Mouse (Mus musculus) embryonic fibroblast, embryonic 13.5 days (primary cell): ENCODE data around the gene Rpa2. TPM values are rescaled to one million over a fixed set of nuclear protein-coding genes. Genes with fewer than 3 reads are reported as not detected.
"Not testable (repeated sequence)": the region's sequence is repeated elsewhere in the genome, so short reads cannot be mapped to it uniquely, and the experiment has no call there.

Experiments
- H3K27ac ChIP-seq: 2 replicates; pipeline ENCODE4 v1.5.1; 2012; ENCODE audit warnings: low read length, control low read depth, inconsistent platforms; ENCODE audit not compliant: insufficient read depth
- H3K4me1 ChIP-seq: 2 replicates; pipeline ENCODE4 v1.6.1; 2011; ENCODE audit warnings: low read length; ENCODE audit not compliant: control insufficient read depth, insufficient read depth
- H3K4me3 ChIP-seq: 2 replicates; pipeline ENCODE4 v1.5.1; 2011; ENCODE audit warnings: mild to moderate bottlenecking, control low read depth, low read length; ENCODE audit not compliant: insufficient read depth
- CTCF ChIP-seq: IDR thresholded peaks from 2 replicates; pipeline ENCODE4 v1.5.1; 2011; ENCODE audit warnings: mild to moderate bottlenecking, control low read depth, low read length, moderate library complexity, borderline replicate concordance; ENCODE audit not compliant: insufficient read depth
- POLR2A ChIP-seq: IDR thresholded peaks from 2 replicates; pipeline ENCODE4 v1.6.1; 2011; ENCODE audit warnings: low read depth, mild to moderate bottlenecking, control low read depth, low read length, moderate library complexity
- polyA plus RNA-seq: library from polyadenylated mRNA; stranded (reverse); fragments of >200 nt; gene quantifications from 2 replicates; pipeline ENCODE4 v1.2.4, GENCODE M21; 2011; ENCODE audit warnings: low read depth; ENCODE audit not compliant: missing spikeins, insufficient read length

The Rpa2 gene
- polyA plus RNA-seq, 1 experiment = 20.2 TPM

DNA sequence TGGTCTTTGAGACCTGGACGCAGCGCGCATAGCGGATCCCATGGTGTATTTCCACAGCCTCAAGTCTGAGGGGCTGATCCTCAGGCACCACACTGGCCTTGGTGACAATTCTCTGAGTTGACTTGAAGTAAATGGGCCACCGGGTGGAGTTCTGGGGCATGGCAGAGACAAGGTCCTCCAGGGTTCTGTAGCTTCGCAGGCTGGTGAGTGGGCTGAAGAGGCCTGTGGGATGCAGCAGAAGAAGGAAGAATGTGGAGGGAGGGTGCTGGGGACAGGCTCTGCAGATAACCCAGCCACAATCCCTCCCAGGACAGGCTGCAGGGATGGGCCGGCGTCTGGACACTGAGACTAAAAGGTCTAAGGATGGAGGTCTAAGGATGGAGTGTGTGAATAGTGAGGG is 21.6 kb downstream of the Rpa2 start:
- no peak overlapping the region for H3K4me3 ChIP-seq
- no peak for TF ChIP-seq POLR2A
- no peak for TF ChIP-seq CTCF
- no peak overlapping the region for H3K27ac ChIP-seq
- no peaks in the 10 kb centered on the region for H3K4me1 ChIP-seq

DNA sequence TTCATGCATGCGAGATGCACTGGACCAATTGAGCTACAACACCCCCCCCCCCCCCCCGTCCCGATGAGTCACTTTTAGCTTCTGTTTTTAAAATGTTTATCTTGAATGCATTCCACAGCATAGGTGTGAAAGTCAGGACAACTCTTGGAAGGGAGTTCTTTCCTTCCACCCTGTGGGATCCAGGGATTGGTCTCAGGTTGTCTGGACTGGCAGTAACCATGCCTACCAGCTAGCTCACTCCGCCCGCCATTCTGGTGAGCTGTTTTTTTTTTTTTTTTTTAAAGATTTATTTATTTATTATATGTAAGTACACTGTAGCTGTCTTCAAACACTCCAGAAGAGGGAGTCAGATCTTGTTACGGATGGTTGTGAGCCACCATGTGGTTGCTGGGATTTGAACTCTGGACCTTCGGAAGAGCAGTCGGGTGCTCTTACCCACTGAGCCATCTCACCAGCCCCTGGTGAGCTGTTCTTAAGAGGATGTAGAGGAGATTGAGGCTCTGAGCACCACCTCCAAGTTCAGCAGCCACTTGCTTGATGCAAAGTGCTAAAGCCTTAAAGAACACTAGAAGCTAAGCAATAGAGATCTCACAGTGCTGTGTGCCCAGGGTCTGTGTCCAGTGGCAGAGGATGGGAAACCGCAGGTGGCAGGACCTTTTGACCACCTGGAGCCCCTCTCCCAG is 25.3 kb downstream of the Rpa2 start:
- H3K27ac ChIP-seq, H3K4me1 ChIP-seq, H3K4me3 ChIP-seq: not testable (repeated sequence)

DNA sequence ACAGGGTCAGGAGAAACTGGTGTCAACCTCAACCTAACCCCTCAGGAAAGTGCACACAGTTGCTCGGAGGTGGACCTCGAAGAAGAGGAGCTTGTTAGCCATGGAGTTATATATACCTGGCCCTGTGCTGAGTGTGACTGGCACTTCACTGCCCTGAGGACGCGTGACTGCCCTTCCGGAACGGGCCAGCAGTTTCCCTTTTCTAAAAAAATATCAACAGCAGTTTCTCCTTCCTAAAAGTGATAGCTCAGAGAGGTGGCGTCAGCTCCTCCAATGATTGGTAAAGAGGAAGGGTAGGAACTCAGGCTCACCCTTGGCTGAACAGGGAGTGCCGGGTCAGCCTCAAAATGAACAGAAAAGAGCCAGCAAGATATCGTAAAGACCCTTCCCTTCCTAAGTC is 25.9 kb downstream of the Rpa2 start:
- no peaks in the 10 kb centered on the region for H3K4me1 ChIP-seq
- TF ChIP-seq POLR2A = no peak
- TF ChIP-seq CTCF = no peak
- no peak overlapping the region for H3K4me3 ChIP-seq
- H3K27ac ChIP-seq = no peak overlapping the region

DNA sequence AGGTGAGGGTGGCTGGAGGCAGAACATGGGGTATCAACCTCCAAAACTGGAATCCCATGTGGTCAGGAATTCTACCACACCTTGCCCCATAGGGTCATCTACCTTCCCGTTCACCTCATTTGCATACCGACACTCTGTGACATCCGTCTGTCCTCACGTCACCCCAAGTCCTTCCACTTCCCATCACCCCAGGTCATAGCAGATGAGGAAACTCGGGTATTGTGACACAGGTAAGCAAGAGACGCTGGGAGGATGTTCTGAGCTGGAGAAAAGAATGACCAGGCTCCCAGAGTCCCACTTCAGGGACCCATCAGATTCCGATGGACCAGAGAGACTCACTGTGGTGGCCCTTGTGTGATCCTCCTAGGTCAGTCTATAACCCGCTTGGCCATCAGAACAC is 26.6 kb downstream of the Rpa2 start:
- Histone ChIP-seq H3K27ac (no peak overlapping the region), H3K4me3 (no peak overlapping the region), H3K4me1 (no peaks in the 10 kb centered on the region)
- TF ChIP-seq POLR2A (no peak), CTCF (no peak)

DNA sequence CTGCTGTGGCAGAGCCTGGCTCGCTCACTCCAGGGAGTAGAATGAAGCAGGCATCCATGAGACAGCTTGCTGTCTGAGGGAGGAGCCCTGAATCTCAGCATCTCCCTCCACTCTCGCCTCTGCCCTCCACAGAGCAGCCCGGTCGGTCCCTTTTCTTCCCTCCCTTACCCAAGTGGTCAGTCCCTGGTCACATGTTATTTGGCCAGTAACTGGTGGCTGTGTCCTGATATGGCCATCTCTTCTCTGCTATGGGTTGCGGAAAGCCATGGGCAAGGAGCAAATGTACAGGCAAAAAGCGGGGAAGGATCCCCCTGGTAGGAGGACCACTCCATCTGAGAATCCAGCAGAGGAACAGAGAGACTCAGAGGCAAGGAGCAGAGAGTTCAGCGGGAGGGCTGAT is 27.0 kb downstream of the Rpa2 start:
- Histone ChIP-seq H3K4me3 (no peak overlapping the region), H3K27ac (no peak overlapping the region), H3K4me1 (no peaks in the 10 kb centered on the region)
- no peak for TF ChIP-seq CTCF
- no peak for TF ChIP-seq POLR2A

DNA sequence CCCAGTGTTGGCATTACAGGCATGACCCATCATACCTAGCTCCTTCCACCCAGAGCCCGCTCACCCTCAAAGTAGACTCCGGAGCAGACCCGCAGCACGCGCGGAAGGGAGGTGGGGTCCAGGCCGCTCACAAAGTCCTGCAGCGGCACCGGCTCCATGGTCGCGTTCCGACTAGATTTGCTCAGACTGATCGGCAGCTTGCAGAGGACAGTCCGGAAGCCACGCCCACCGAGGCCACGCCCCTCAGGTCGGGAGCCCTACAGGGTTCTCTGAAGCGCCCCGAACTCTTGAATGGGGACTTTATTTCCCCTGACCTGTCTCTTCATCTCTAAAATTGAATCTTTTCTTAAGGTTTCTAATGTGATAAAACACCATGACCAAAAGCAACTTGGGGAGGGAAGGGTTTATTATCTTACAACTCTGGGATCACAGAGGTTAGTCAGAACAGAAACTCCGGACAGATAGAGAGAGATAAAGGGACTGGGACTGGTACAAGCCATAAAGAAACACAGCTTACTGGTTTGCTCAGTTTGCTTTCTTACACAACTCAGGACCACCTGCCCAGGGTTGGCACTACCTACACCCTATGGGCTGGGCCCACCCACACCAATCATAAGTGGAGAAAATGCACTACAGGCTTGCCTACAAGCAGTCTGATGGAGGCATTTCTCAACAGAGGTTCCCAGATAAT is 28.2 kb downstream of the Rpa2 start, which contains the start of gene Themis2:
Gene Themis2 (minus strand): TSS at position 192 of the 691 bp plus-strand sequence.
- Histone ChIP-seq H3K4me3 (peak within 1 kb of the TSS; percentile 19), H3K27ac (no peak within 1 kb of the TSS), H3K4me1 (no peaks in the 10 kb centered on the region)
- no peak for TF ChIP-seq CTCF
- TF ChIP-seq POLR2A = no peak

DNA sequence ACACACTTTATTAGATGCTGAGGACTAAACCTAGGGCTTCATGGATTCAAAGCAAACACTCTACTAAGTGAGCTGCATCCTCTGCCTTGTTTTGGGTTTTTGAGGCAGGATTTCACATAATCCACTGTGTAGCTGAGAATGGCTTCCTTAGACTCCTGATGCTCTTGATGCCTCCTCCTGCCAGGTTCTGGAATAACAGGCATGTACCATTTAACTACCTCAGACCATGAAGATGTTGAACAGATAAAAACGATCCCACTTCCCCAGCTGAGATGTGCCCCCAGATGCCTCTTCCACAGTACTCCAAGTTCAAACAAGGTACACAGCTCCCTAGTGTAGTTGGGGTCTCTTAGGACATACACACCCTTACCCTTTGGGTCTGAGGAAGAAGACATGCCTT is 29.3 kb downstream of the Rpa2 start:
- TF ChIP-seq CTCF (no peak), POLR2A (no peak)
- no peak overlapping the region for H3K27ac ChIP-seq
- H3K4me1 ChIP-seq = no peaks in the 10 kb centered on the region
- H3K4me3 ChIP-seq = no peak overlapping the region

DNA sequence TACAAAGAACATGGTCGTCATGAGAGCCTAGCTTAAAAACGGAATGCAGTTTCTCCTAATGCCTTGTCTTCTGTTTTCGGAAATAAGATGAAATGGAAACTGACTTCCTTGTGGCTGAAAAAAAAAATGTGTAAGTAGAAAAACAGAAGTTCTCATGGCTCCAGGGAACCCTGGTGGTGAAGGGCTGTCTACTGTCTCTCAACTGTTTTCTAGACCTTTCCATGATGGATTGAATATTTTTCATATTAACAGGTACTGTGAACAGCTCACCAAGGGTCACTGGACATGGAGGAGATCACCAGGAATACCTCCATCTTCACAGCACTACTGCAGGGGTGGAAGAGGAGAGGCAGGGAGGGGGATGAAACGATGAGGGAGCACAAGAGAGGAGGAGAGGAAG is 29.9 kb downstream of the Rpa2 start:
- Histone ChIP-seq H3K4me1 (no peaks in the 10 kb centered on the region), H3K4me3 (no peak overlapping the region), H3K27ac (no peak overlapping the region)
- TF ChIP-seq POLR2A (no peak), CTCF (no peak)

DNA sequence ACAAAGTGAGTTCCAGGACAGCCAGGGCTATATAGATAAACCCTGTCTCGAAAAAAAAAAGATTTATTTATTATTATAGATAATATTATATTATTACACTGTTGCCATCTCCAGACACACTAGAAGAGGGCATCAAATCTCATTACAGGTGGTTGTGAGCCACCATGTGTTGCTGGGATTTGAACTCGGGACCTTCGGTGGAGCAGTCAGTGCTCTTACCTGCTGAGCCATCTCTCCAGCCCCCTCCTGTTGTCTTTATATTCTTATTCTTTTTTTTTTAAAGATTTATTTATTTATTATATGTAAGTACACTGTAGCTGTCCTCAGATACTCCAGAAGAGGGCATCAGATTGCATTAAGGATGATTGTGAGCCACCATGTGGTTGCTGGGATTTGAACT is 30.5 kb downstream of the Rpa2 start:
- H3K4me3 ChIP-seq, H3K4me1 ChIP-seq, H3K27ac ChIP-seq: not testable (repeated sequence)

DNA sequence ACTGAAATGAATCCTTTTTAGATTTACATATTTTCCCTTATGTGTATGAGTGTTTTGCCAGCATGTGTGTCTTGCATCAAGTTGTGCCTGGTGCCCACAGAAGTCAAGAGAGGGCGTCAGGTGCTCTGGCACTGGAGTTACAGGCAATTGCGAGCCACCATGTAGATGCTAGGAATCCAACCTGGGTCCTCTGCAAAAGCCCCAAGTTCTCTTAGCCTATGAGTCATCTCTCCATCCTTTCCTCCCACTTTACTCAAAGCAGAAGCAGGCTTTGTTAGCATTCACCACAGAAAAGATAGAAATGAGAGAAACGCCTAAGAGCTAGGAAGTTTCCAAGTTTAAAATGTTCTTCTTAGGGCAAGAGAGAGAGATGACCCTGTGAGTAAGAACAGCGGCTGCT is 31.7 kb downstream of the Rpa2 start:
- H3K27ac ChIP-seq = no peak overlapping the region
- TF ChIP-seq POLR2A (no peak), CTCF (no peak)

More for the DNA sequence above, 31.7 kb downstream of the Rpa2 start:
- Histone ChIP-seq H3K4me1 (no peaks in the 10 kb centered on the region), H3K4me3 (no peak overlapping the region)
